21 mouse cellular contexts compared by ENCODE assay signal in the genomic region with DNA sequence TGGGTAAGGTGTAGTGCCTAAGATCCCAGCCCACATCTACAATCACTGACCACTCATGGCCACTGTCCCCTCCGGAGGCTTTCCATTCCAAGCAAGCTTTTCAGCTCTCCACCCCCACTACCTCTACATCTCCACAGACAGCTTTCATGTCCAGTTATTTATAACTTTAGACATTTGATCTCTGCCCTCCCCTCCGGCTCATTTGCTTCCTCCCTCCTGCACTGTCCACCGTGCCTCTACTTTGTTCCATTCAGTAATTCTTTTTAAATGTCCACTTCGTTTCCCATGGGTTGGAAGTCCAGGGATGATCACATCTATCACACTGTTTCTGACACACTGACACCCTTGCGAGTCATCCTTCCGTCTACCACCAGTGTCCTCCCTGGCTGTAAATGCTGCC. TPM values are rescaled to one million over a fixed set of nuclear protein-coding genes. Genes with fewer than 3 reads are reported as not detected.
DNase-seq lines count a peak whose midpoint lies in the region; ATAC-seq and TF ChIP-seq lines count a peak whose summit lies in the region.
"Had no signal": no experiment of that assay in that cellular context is flagged by ENCODE, and none has a peak within 500 bp of the region (broad histone marks: within the 10 kb centered on the region; RNA-seq: fewer than 3 reads in every experiment).

No protein-coding gene starts in this region.

- H3K79me2 ChIP-seq in myocyte (ENCODE audit: control insufficient read depth, insufficient read depth): peaks cover 24% of the 10 kb centered on the region

- H3K9me3 ChIP-seq in kidney, embryonic 15.5 days (replicated peaks): no peaks in the 10 kb centered on the region
- no peaks in the 10 kb centered on the region for H3K9me3 ChIP-seq in kidney, embryonic 16.5 days (ENCODE audit: low read length)
- no peaks in the 10 kb centered on the region for H3K9me3 ChIP-seq in megakaryocyte, embryonic 14.5 days
- H3K9me3 ChIP-seq: embryonic facial prominence, embryonic 13.5 days; forebrain, embryonic 12.5 days; hindbrain, embryonic 10.5 days had no signal

- H3K4me2 ChIP-seq in kidney, embryonic 15.5 days: peak overlapping the region; percentile 31
- H3K4me2 ChIP-seq in kidney, embryonic 16.5 days (replicated peaks; ENCODE audit: low read depth, low read length): no peak overlapping the region
- peak overlapping the region; percentile 57 for H3K4me2 ChIP-seq in myocyte (ENCODE audit: low read depth)
- H3K4me2 ChIP-seq: embryonic facial prominence, embryonic 13.5 days; forebrain, embryonic 12.5 days; heart, embryonic 11.5 days; hindbrain, embryonic 14.5 days had no signal

- peaks cover 57% of the 10 kb centered on the region for H3K4me1 ChIP-seq in kidney, embryonic 15.5 days
- peaks cover 50% of the 10 kb centered on the region for H3K4me1 ChIP-seq in kidney, embryonic 16.5 days (ENCODE audit: insufficient read depth, low read length)
- H3K4me1 ChIP-seq in megakaryocyte, embryonic 14.5 days: peaks cover 87% of the 10 kb centered on the region

- H3K36me3 ChIP-seq in kidney, embryonic 15.5 days: peaks cover 4% of the 10 kb centered on the region; the same call in 1 of the 2 replicates
- peaks cover 5% of the 10 kb centered on the region; the same call in 1 of the 2 replicates for H3K36me3 ChIP-seq in kidney, embryonic 16.5 days (ENCODE audit: insufficient read depth, low read length)
- peaks cover 12% of the 10 kb centered on the region for H3K36me3 ChIP-seq in megakaryocyte, embryonic 14.5 days (replicated peaks; ENCODE audit: low read length)
- peaks cover 6% of the 10 kb centered on the region for H3K36me3 ChIP-seq in myocyte (ENCODE audit: control insufficient read depth, insufficient read depth)

- H3K27ac ChIP-seq in kidney, embryonic 15.5 days: peak overlapping the region; percentile 61
- no peak overlapping the region for H3K27ac ChIP-seq in kidney, embryonic 16.5 days (ENCODE audit: low read length)
- H3K27ac ChIP-seq: embryonic facial prominence, embryonic 13.5 days; forebrain, embryonic 12.5 days; hindbrain, embryonic 10.5 days; hindbrain, embryonic 14.5 days had no signal

- TF ChIP-seq POLR2A in myocyte (IDR thresholded peaks at IDR 0.05; ENCODE audit: insufficient read length, low read depth): no peak

- H3K4me3 ChIP-seq in kidney, embryonic 15.5 days (replicated peaks): no peak overlapping the region
- no peak overlapping the region for H3K4me3 ChIP-seq in kidney, embryonic 16.5 days (ENCODE audit: low read length)
- H3K4me3 ChIP-seq in megakaryocyte, embryonic 14.5 days (replicated peaks): peak overlapping the region; percentile 89
- no peak overlapping the region for H3K4me3 ChIP-seq in myocyte
- H3K4me3 ChIP-seq: embryonic facial prominence, embryonic 13.5 days; forebrain, embryonic 12.5 days; hindbrain, embryonic 10.5 days had no signal

- H3K27me3 ChIP-seq in kidney, embryonic 15.5 days: no peaks in the 10 kb centered on the region
- H3K27me3 ChIP-seq in kidney, embryonic 16.5 days (ENCODE audit: insufficient read depth, low read length): no peaks in the 10 kb centered on the region
- no peaks in the 10 kb centered on the region for H3K27me3 ChIP-seq in megakaryocyte, embryonic 14.5 days (replicated peaks)
- H3K27me3 ChIP-seq in myocyte (ENCODE audit: control insufficient read depth, insufficient read depth, insufficient read length): no peaks in the 10 kb centered on the region
- H3K27me3 ChIP-seq: embryonic facial prominence, embryonic 13.5 days; Patski had no signal

- ATAC-seq in kidney, embryonic 15.5 days (replicated peaks; ENCODE audit: low FRiP score): no peak
- no peak for ATAC-seq in kidney, embryonic 16.5 days (ENCODE audit: low FRiP score, low TSS enrichment)
- no peak for ATAC-seq in megakaryocyte, adult 5-6 weeks (ENCODE audit: poor library complexity, severe bottlenecking)
- ATAC-seq: forebrain, embryonic 16.5 days; Patski had no signal

- no peak overlapping the region for H3K9ac ChIP-seq in kidney, embryonic 15.5 days
- no peak overlapping the region; the same call in 1 of the 2 replicates for H3K9ac ChIP-seq in kidney, embryonic 16.5 days (replicated peaks; ENCODE audit: low read length)
- H3K9ac ChIP-seq: embryonic facial prominence, embryonic 13.5 days; forebrain, embryonic 12.5 days; hindbrain, embryonic 14.5 days had no signal

- DNase-seq in cerebellum, adult 9-10 months: peak; percentile 26
- DNase-seq in cerebellum, adult 18-20 months: no peak
- no peak for DNase-seq in urinary bladder, postnatal 36 days (ENCODE audit: low spot score in 2 of 2)
- DNase-seq: adrenal gland, adult 2 months; adrenal gland, postnatal 25 days; cerebellum, adult 11 months; cerebellum, adult 9-11 months; cerebellum, postnatal 36 days; heart, adult 18-20 months had no signal

- WGBS in kidney, embryonic 15.5 days: 18% methylated on average over 6 of the region's 6 CpGs
- WGBS in kidney, embryonic 16.5 days: 23% methylated on average over 6 of the region's 6 CpGs

- no peak overlapping the region for H3ac ChIP-seq in myocyte (ENCODE audit: control insufficient read depth, insufficient read length)

TF ChIP-seq in myocyte, 11 proteins besides CTCF, POLR2A, EP300 and RAD21:
- TF ChIP-seq TCF3 (IDR thresholded peaks at IDR 0.05; ENCODE audit: insufficient read length, low read depth): no peak
- no peak for TF ChIP-seq USF1 (IDR thresholded peaks at IDR 0.05; ENCODE audit: low read depth)
- TF ChIP-seq CEBPB (IDR thresholded peaks at IDR 0.05; ENCODE audit: insufficient read depth, poor library complexity, severe bottlenecking): no peak
- TF ChIP-seq TCF12 (IDR thresholded peaks at IDR 0.05; ENCODE audit: insufficient read depth, poor library complexity, severe bottlenecking): no peak
- no peak for TF ChIP-seq E2F4 (IDR thresholded peaks at IDR 0.05; ENCODE audit: insufficient read depth)
- TF ChIP-seq MYOG (IDR thresholded peaks at IDR 0.05; ENCODE audit: control insufficient read depth in 1 of 3, insufficient read depth in 1 of 3, insufficient read length in 2 of 3, low read depth in 2 of 3): no peak
- TF ChIP-seq REST (IDR thresholded peaks at IDR 0.05; ENCODE audit: insufficient read depth, insufficient read length): no peak
- TF ChIP-seq MYOD1 (IDR thresholded peaks at IDR 0.05; ENCODE audit: control insufficient read depth in 1 of 3, insufficient read length in 2 of 3, low read depth in 2 of 3): no peak
- TF ChIP-seq SRF (IDR thresholded peaks at IDR 0.05; ENCODE audit: control insufficient read depth, insufficient read length, low read depth): no peak
- TF ChIP-seq POLR2AphosphoS2 (IDR thresholded peaks at IDR 0.05; ENCODE audit: insufficient read length, low read depth): no peak
- TF ChIP-seq MAX (IDR thresholded peaks at IDR 0.05; ENCODE audit: low read depth): no peak

RNA-seq across cellular contexts. Expression of a gene that starts 2.3 kb away (rescaled TPM):
- polyA plus RNA-seq in kidney, embryonic 15.5 days (2015; fragmentation: Nextera tagmentation; extraction: Ambion mirVana): 113 and 128 TPM in 2 replicates
- 107 and 114 TPM in 2 replicates for polyA plus RNA-seq in kidney, embryonic 16.5 days (2015; fragmentation: Nextera tagmentation; extraction: Ambion mirVana)
- polyA plus RNA-seq in megakaryocyte, embryonic 14.5 days (2012; ENCODE audit: insufficient read depth, low replicate concordance): 30.1 and 45.4 TPM in 2 replicates
- 36.2 and 39.1 TPM in 2 replicates for total RNA-seq in megakaryocyte, adult 5-6 weeks (2015)
- 29.8 and 35.7 TPM in 2 replicates for total RNA-seq in megakaryocyte, adult 5-6 weeks (2017)
- polyA plus RNA-seq in myocyte (2012; fragmentation: generic; extraction: Trizol): 81.5 TPM

RNA-seq across cellular contexts. Expression of a gene that starts 2.5 kb away (rescaled TPM):
- 10.5 and 10.6 TPM in 2 replicates for polyA plus RNA-seq in kidney, embryonic 15.5 days (2015; fragmentation: Nextera tagmentation; extraction: Ambion mirVana)
- polyA plus RNA-seq in kidney, embryonic 16.5 days (2015; fragmentation: Nextera tagmentation; extraction: Ambion mirVana): 8.5 and 9.0 TPM in 2 replicates
- polyA plus RNA-seq in megakaryocyte, embryonic 14.5 days (2012; ENCODE audit: insufficient read depth, low replicate concordance): 1.2 and 2.4 TPM in 2 replicates
- total RNA-seq in megakaryocyte, adult 5-6 weeks (2015): 5.9 and 8.6 TPM in 2 replicates
- total RNA-seq in megakaryocyte, adult 5-6 weeks (2017): 4.4 and 5.2 TPM in 2 replicates
- 6.2 TPM for polyA plus RNA-seq in myocyte (2012; fragmentation: generic; extraction: Trizol)

RNA-seq across cellular contexts. Expression of a gene that starts 11.2 kb away (rescaled TPM):
- polyA plus RNA-seq in kidney, embryonic 15.5 days (2015; fragmentation: Nextera tagmentation; extraction: Ambion mirVana): 59.6 and 67.8 TPM in 2 replicates
- 46.1 and 57.5 TPM in 2 replicates for polyA plus RNA-seq in kidney, embryonic 16.5 days (2015; fragmentation: Nextera tagmentation; extraction: Ambion mirVana)
- 4.4 and 6.4 TPM in 2 replicates for polyA plus RNA-seq in megakaryocyte, embryonic 14.5 days (2012; ENCODE audit: insufficient read depth, low replicate concordance)
- total RNA-seq in megakaryocyte, adult 5-6 weeks (2015): 72.1 and 87.3 TPM in 2 replicates
- total RNA-seq in megakaryocyte, adult 5-6 weeks (2017): 69.6 and 110 TPM in 2 replicates
- polyA plus RNA-seq in myocyte (2012; fragmentation: generic; extraction: Trizol): 9.0 TPM

RNA-seq across cellular contexts. Expression of a gene that starts 51.3 kb away (rescaled TPM):
- polyA plus RNA-seq in kidney, embryonic 15.5 days (2015; fragmentation: Nextera tagmentation; extraction: Ambion mirVana): 12.8 and 15.3 TPM in 2 replicates
- 8.1 and 9.5 TPM in 2 replicates for polyA plus RNA-seq in kidney, embryonic 16.5 days (2015; fragmentation: Nextera tagmentation; extraction: Ambion mirVana)
- polyA plus RNA-seq in megakaryocyte, embryonic 14.5 days (2012; ENCODE audit: insufficient read depth, low replicate concordance): 1.9 and 2.9 TPM in 2 replicates
- total RNA-seq in megakaryocyte, adult 5-6 weeks (2015): not detected in 2 replicates
- not detected in 2 replicates for total RNA-seq in megakaryocyte, adult 5-6 weeks (2017)
- polyA plus RNA-seq in myocyte (2012; fragmentation: generic; extraction: Trizol): 47.0 TPM
